Mouse (Mus musculus) splenic B cell, adult 2 months (primary cell): ENCODE data around the gene Trmt61a.

ENCODE experiments used
- DNase-seq: peaks from one replicate; pipeline ENCODE4 v3.0.0-alpha.2; 2011; ENCODE audit warnings: low read depth, low spot score
- H3K27me3 ChIP-seq: 2 replicates; pipeline ENCODE4 v1.6.1; 2012; ENCODE audit warnings: mild to moderate bottlenecking, low read length, moderate library complexity, mixed read lengths; ENCODE audit not compliant: control insufficient read depth, poor library complexity, insufficient read depth, severe bottlenecking
- H3K36me3 ChIP-seq: 2 replicates; pipeline ENCODE4 v1.6.1; 2012; ENCODE audit warnings: mild to moderate bottlenecking, low read length, moderate library complexity, mixed read lengths; ENCODE audit not compliant: control insufficient read depth, poor library complexity, insufficient read depth, severe bottlenecking

Trmt61a gene

GRCm38 (mm10) chr12:111682003-111682402, 4.1 kb downstream of the Trmt61a start:
- no peaks in the 10 kb centered on the region; the same call in 1 of the 2 replicates for H3K36me3 ChIP-seq
- H3K27me3 ChIP-seq, result no peaks in the 10 kb centered on the region
- DNase-seq, result no peak

- no peak for DNase-seq
- H3K36me3 ChIP-seq, result no peaks in the 10 kb centered on the region; the same call in 1 of the 2 replicates
- no peaks in the 10 kb centered on the region for H3K27me3 ChIP-seq
Measured at GRCm38 (mm10) chr12:111682806-111683205, 4.9 kb downstream of the Trmt61a start.

GRCm38 (mm10) chr12:111686390-111686789, 8.5 kb downstream of the Trmt61a start:
- DNase-seq, result no peak
- Histone ChIP-seq H3K36me3 (no peaks in the 10 kb centered on the region; the same call in 1 of the 2 replicates), H3K27me3 (no peaks in the 10 kb centered on the region)

- Histone ChIP-seq H3K27me3 (no peaks in the 10 kb centered on the region), H3K36me3 (no peaks in the 10 kb centered on the region; the same call in 1 of the 2 replicates)
- DNase-seq, result no peak
Measured at GRCm38 (mm10) chr12:111687350-111688068, 9.6 kb downstream of the Trmt61a start.

GRCm38 (mm10) chr12:111688069-111688428, 10.1 kb downstream of the Trmt61a start:
- H3K36me3 ChIP-seq, result no peaks in the 10 kb centered on the region; the same call in 1 of the 2 replicates
- no peaks in the 10 kb centered on the region for H3K27me3 ChIP-seq
- DNase-seq, result no peak

- H3K27me3 ChIP-seq, result no peaks in the 10 kb centered on the region
- no peak for DNase-seq
- H3K36me3 ChIP-seq, result no peaks in the 10 kb centered on the region
Measured at GRCm38 (mm10) chr12:111689426-111689825, 11.5 kb downstream of the Trmt61a start.

GRCm38 (mm10) chr12:111691346-111691872, 13.5 kb downstream of the Trmt61a start:
- Histone ChIP-seq H3K36me3 (no peaks in the 10 kb centered on the region), H3K27me3 (no peaks in the 10 kb centered on the region)
- DNase-seq, result no peak

GRCm38 (mm10) chr12:111692899-111693298, 15.0 kb downstream of the Trmt61a start:
- H3K36me3 ChIP-seq, result no peaks in the 10 kb centered on the region
- H3K27me3 ChIP-seq, result no peaks in the 10 kb centered on the region
- DNase-seq, result no peak

- DNase-seq, result no peak
- H3K36me3 ChIP-seq, result no peaks in the 10 kb centered on the region
- no peaks in the 10 kb centered on the region for H3K27me3 ChIP-seq
Measured at GRCm38 (mm10) chr12:111693341-111694270, 15.7 kb downstream of the Trmt61a start.

GRCm38 (mm10) chr12:111694271-111694781, 16.4 kb downstream of the Trmt61a start:
- Histone ChIP-seq H3K36me3 (no peaks in the 10 kb centered on the region), H3K27me3 (no peaks in the 10 kb centered on the region)
- no peak for DNase-seq

GRCm38 (mm10) chr12:111694880-111695804, 17.2 kb downstream of the Trmt61a start:
- H3K36me3 ChIP-seq, result no peaks in the 10 kb centered on the region
- no peak for DNase-seq
- H3K27me3 ChIP-seq, result no peaks in the 10 kb centered on the region

- DNase-seq, result peak; percentile 79
- H3K27me3 ChIP-seq, result no peaks in the 10 kb centered on the region
Measured at GRCm38 (mm10) chr12:111696239-111696638, 18.3 kb downstream of the Trmt61a start.

GRCm38 (mm10) chr12:111697708-111698107, 19.8 kb downstream of the Trmt61a start:
- Histone ChIP-seq H3K36me3 (no peaks in the 10 kb centered on the region), H3K27me3 (no peaks in the 10 kb centered on the region)

More at GRCm38 (mm10) chr12:111696239-111696638, 18.3 kb downstream of the Trmt61a start:
- H3K36me3 ChIP-seq, result no peaks in the 10 kb centered on the region

More at GRCm38 (mm10) chr12:111697708-111698107, 19.8 kb downstream of the Trmt61a start:
- DNase-seq, result no peak
